Comparison of ENCODE assay signal across 15 mouse cellular contexts in genomic region chr3:25672779-25673178, GRCm38 (mm10).
"Had no signal": no experiment of that assay in that cellular context is flagged by ENCODE, and none has a peak within 500 bp of the region (broad histone marks: within the 10 kb centered on the region; RNA-seq: fewer than 3 reads in every experiment).

No protein-coding gene starts in this region.

- H3K4me3 ChIP-seq: gastrocnemius, adult 2 months; heart, embryonic 10.5 days; heart, embryonic 12.5 days; hindbrain, embryonic 10.5 days; hindbrain, embryonic 12.5 days; intestine, embryonic 15.5 days; layer of hippocampus, adult 2 months; left cerebral cortex, adult 2 months; limb, embryonic 10.5 days; limb, embryonic 12.5 days had no signal

- H3K4me1 ChIP-seq: heart, embryonic 10.5 days; heart, embryonic 12.5 days; intestine, embryonic 15.5 days; limb, embryonic 10.5 days; limb, embryonic 12.5 days had no signal

- H3K4me2 ChIP-seq: heart, embryonic 12.5 days; hindbrain, embryonic 12.5 days; hindbrain, embryonic 14.5 days; intestine, embryonic 15.5 days; limb, embryonic 12.5 days; liver, embryonic 11.5 days had no signal

- H3K27me3 ChIP-seq: heart, embryonic 12.5 days; hindbrain, embryonic 12.5 days; intestine, embryonic 15.5 days; limb, embryonic 12.5 days had no signal

- H3K9me3 ChIP-seq: heart, embryonic 10.5 days; heart, embryonic 12.5 days; hindbrain, embryonic 10.5 days; hindbrain, embryonic 12.5 days; intestine, embryonic 15.5 days; limb, embryonic 10.5 days; limb, embryonic 12.5 days had no signal

- H3K36me3 ChIP-seq: heart, embryonic 10.5 days; heart, embryonic 12.5 days; hindbrain, embryonic 10.5 days; hindbrain, embryonic 12.5 days; intestine, embryonic 15.5 days; limb, embryonic 10.5 days; limb, embryonic 12.5 days had no signal

- ATAC-seq: hindbrain, embryonic 16.5 days; inflammation-experienced regulatory T-cells, adult 6 months; intestine, embryonic 15.5 days; intestine, postnatal 0 days had no signal

- H3K27ac ChIP-seq: gastrocnemius, adult 2 months; heart, embryonic 10.5 days; hindbrain, embryonic 10.5 days; hindbrain, embryonic 12.5 days; hindbrain, embryonic 14.5 days; intestine, embryonic 15.5 days; layer of hippocampus, adult 2 months; left cerebral cortex, adult 2 months; limb, embryonic 10.5 days; limb, embryonic 12.5 days had no signal

- H3K9ac ChIP-seq: heart, embryonic 12.5 days; hindbrain, embryonic 12.5 days; hindbrain, embryonic 14.5 days; intestine, embryonic 15.5 days; limb, embryonic 12.5 days had no signal
